Mouse (Mus musculus): ENCODE results near the gene Hyal3. TPM values are rescaled to one million over a fixed set of nuclear protein-coding genes. Genes with fewer than 3 reads are reported as not detected.

Gene Hyal3
- polyA plus RNA-seq, 1 experiment from 2014 or later, result 0.65 TPM

DNA sequence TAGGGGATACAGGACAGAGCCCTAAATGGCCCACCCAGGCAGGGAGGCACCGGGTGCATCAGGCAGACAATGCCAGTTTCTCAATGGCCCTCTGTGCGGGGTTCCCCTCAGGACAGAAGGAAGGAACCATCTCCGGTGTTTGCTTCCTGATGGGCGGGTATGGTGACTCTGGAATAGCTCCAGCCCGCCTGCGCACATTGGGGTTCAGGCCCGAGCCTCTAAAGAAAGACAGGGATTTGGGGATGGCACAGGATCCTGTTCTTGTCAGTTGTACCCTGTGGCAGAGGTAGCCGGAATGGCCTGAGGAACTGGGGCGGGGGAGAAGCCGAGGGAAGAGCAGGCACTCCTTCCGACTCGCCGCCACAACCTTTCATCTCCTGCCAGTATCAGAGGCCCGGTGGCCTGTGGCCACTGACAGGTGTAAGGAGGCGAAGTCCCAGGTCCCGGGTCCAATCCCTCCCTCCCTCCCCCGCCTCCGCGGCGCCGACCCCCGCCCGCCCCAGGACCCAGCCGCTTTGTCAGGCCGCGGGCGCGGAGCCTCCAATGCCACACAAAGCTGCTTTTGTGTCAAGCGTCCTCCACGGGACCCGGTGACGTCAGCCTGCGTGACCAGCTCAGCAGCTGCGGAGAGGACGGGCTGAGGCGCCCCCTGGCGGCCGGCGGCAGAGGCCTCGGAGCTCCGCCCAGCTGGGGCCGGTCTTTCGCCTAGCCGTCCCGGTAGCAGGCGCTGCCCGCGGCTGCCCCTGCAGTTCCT, 31.8 kb downstream of the Hyal3 start:
- Histone ChIP-seq H3K36me3 (replicated peaks; ENCODE audit: insufficient read depth, low read length) (peaks cover 34% of the 10 kb centered on the region), H3K27me3 (ENCODE audit: insufficient read depth, low read length) (no peaks in the 10 kb centered on the region), H3K9me3 (ENCODE audit: low read length) (no peaks in the 10 kb centered on the region), H3K4me2 (ENCODE audit: low read depth, low read length) (peak overlapping the region; percentile 90), H3K4me3 (ENCODE audit: low read depth, low read length) (peak overlapping the region; percentile 55), H3K4me1 (ENCODE audit: insufficient read depth) (peaks cover 31% of the 10 kb centered on the region), H3K9ac (replicated peaks) (peak overlapping the region; percentile 80), H3K27ac (ENCODE audit: low read depth) (peak overlapping the region; percentile 94)
- no peak for TF ChIP-seq EP300 (IDR thresholded peaks at IDR 0.05; ENCODE audit: low read depth)
- TF ChIP-seq CTCF (IDR thresholded peaks at IDR 0.05; ENCODE audit: low read depth), result peak; percentile 99
- WGBS (ENCODE audit: insufficient replicate concordance), result 4% methylated on average over 40 of the region's 48 CpGs
- peak; percentile 95 for ATAC-seq
- peak; percentile 99 for DNase-seq

DNA sequence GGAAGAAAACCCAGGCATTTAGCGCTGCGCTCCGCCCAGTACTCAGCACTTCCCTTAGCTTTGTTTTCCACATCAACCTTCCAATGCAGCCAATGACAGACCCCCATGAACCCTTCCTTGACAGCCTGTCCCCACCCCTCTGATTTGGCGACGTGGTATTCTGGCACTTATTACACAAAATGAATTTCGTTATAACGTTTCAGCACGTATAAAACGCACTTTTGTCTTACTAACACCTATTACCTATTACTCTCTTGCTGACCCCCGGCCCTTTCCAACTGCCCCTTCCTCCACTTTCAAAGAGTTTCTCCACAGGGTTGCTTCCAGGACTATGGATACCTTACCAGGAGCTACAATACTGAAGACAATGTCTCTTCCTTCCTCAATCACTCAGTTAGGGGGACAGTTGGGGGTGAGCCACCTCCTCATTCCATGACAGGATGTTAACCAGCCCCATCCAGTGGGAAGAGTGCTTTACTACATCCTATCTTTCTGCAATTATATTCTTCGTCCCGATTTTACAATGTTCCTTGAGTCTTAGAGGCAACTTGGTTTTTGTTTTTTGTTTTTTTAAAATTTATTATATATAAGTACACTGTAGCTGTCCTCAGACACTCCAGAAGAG, 32.4 kb downstream of the Hyal3 start:
- peak; percentile 33 for ATAC-seq
- peak overlapping the region; percentile 55 for H3K4me3 ChIP-seq (ENCODE audit: low read depth, low read length)

DNA sequence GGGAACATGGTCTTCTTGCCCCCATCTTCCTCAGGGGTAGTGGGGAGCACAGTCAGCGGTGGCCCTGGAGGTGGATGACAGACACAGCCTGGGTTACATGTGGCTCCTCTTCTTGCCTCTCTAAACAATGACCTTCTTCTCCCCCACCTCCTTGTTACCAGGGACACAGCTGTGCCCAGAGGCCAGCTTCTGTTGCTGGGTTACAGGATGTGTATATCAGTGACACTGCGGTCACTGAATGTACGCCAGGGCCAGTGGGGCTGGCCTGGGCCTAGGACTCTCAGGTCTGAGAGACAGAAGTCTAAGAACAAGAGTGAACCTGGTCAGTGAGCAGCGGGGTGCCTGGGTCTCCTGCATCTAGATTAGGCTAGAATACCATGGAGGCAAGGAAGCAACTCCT, 34.4 kb downstream of the Hyal3 start:
- Histone ChIP-seq H3K27me3 (ENCODE audit: insufficient read depth, low read length) (no peaks in the 10 kb centered on the region), H3K4me2 (ENCODE audit: low read depth, low read length) (no peak overlapping the region), H3K36me3 (replicated peaks; ENCODE audit: insufficient read depth, low read length) (peaks cover 58% of the 10 kb centered on the region), H3K9ac (replicated peaks) (no peak overlapping the region), H3K27ac (ENCODE audit: low read depth) (no peak overlapping the region), H3K4me3 (ENCODE audit: low read depth, low read length) (no peak overlapping the region), H3K4me1 (ENCODE audit: insufficient read depth) (peaks cover 40% of the 10 kb centered on the region), H3K9me3 (ENCODE audit: low read length) (no peaks in the 10 kb centered on the region)
- ATAC-seq, result no peak
- TF ChIP-seq EP300 (IDR thresholded peaks at IDR 0.05; ENCODE audit: low read depth) (no peak), CTCF (IDR thresholded peaks at IDR 0.05; ENCODE audit: low read depth) (no peak)
- DNase-seq, result no peak
- WGBS (ENCODE audit: insufficient replicate concordance), result 84% methylated on average over 4 of the region's 4 CpGs

More for the DNA sequence above, 32.4 kb downstream of the Hyal3 start:
- peak overlapping the region; percentile 94 for H3K27ac ChIP-seq (ENCODE audit: low read depth)
- H3K27me3 ChIP-seq (ENCODE audit: insufficient read depth, low read length), result no peaks in the 10 kb centered on the region
- no peak for DNase-seq
- peaks cover 24% of the 10 kb centered on the region for H3K4me1 ChIP-seq (ENCODE audit: insufficient read depth)
- H3K9me3 ChIP-seq (ENCODE audit: low read length), result no peaks in the 10 kb centered on the region
- H3K4me2 ChIP-seq (ENCODE audit: low read depth, low read length), result peak overlapping the region; percentile 90
- 11% methylated on average over 12 of the region's 12 CpGs for WGBS (ENCODE audit: insufficient replicate concordance)
- H3K36me3 ChIP-seq (replicated peaks; ENCODE audit: insufficient read depth, low read length), result peaks cover 39% of the 10 kb centered on the region
- H3K9ac ChIP-seq (replicated peaks), result peak overlapping the region; percentile 49; the same call in 1 of the 2 replicates
- TF ChIP-seq EP300 (IDR thresholded peaks at IDR 0.05; ENCODE audit: low read depth) (no peak), CTCF (IDR thresholded peaks at IDR 0.05; ENCODE audit: low read depth) (no peak)

DNA sequence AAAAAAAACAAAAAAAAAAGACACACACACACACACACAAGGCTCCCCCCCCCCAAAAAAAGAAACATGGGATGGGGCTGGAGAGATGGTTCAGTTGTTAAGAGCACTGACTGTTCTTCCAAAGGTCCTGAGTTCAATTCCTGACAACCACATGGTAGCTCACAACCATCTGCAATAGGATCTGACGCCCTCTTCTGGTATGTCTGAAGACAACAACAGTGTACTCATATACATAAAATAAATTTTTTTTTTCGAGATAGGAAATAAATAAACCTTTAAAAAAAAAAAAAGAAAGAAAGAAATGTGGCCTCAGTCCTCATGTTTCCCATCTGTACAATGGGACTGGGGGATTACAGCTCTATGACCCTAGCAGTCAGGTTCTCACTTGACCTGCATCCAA, 36.8 kb downstream of the Hyal3 start:
- Histone ChIP-seq H3K27me3 (ENCODE audit: insufficient read depth, low read length) (no peaks in the 10 kb centered on the region), H3K4me1 (ENCODE audit: insufficient read depth) (peaks cover 30% of the 10 kb centered on the region), H3K9ac (replicated peaks) (no peak overlapping the region), H3K4me2 (ENCODE audit: low read depth, low read length) (no peak overlapping the region), H3K9me3 (ENCODE audit: low read length) (no peaks in the 10 kb centered on the region), H3K4me3 (ENCODE audit: low read depth, low read length) (no peak overlapping the region), H3K36me3 (replicated peaks; ENCODE audit: insufficient read depth, low read length) (peaks cover 68% of the 10 kb centered on the region), H3K27ac (ENCODE audit: low read depth) (no peak overlapping the region)
- no peak for TF ChIP-seq EP300 (IDR thresholded peaks at IDR 0.05; ENCODE audit: low read depth)
- TF ChIP-seq CTCF (IDR thresholded peaks at IDR 0.05; ENCODE audit: low read depth), result peak; percentile 36; the same call in 1 of the 2 replicates
- 78% methylated on average over 2 of the region's 2 CpGs for WGBS (ENCODE audit: insufficient replicate concordance)
- no peak for DNase-seq
- ATAC-seq, result no peak

DNA sequence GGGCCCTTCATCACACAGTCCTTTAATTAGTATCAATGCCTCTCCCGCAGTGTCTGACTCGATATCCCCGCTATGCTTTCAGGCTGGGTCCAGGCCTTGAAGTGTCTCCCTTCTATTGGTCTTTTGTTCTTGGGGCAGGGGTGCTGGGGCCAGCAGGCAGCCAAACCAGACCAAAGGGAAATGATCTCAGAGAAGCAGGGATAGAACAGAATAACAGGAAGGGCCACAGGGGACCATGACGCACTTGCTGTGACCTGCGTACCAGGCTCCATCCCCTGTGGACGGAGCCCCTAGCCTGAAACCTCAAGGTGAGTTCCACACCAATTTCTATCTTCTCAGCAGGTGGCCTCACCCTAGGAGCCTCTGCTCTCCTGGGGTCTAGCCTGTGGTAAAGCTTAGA, 37.5 kb downstream of the Hyal3 start:
- Histone ChIP-seq H3K4me1 (ENCODE audit: insufficient read depth) (peaks cover 26% of the 10 kb centered on the region), H3K27ac (ENCODE audit: low read depth) (peak overlapping the region; percentile 89), H3K9me3 (ENCODE audit: low read length) (no peaks in the 10 kb centered on the region), H3K4me2 (ENCODE audit: low read depth, low read length) (no peak overlapping the region), H3K27me3 (ENCODE audit: insufficient read depth, low read length) (no peaks in the 10 kb centered on the region), H3K9ac (replicated peaks) (no peak overlapping the region; the same call in 1 of the 2 replicates), H3K36me3 (replicated peaks; ENCODE audit: insufficient read depth, low read length) (peaks cover 71% of the 10 kb centered on the region), H3K4me3 (ENCODE audit: low read depth, low read length) (no peak overlapping the region)
- DNase-seq, result no peak
- TF ChIP-seq EP300 (IDR thresholded peaks at IDR 0.05; ENCODE audit: low read depth), result no peak
- 95% methylated on average over 6 of the region's 6 CpGs for WGBS (ENCODE audit: insufficient replicate concordance)
- ATAC-seq, result no peak

DNA sequence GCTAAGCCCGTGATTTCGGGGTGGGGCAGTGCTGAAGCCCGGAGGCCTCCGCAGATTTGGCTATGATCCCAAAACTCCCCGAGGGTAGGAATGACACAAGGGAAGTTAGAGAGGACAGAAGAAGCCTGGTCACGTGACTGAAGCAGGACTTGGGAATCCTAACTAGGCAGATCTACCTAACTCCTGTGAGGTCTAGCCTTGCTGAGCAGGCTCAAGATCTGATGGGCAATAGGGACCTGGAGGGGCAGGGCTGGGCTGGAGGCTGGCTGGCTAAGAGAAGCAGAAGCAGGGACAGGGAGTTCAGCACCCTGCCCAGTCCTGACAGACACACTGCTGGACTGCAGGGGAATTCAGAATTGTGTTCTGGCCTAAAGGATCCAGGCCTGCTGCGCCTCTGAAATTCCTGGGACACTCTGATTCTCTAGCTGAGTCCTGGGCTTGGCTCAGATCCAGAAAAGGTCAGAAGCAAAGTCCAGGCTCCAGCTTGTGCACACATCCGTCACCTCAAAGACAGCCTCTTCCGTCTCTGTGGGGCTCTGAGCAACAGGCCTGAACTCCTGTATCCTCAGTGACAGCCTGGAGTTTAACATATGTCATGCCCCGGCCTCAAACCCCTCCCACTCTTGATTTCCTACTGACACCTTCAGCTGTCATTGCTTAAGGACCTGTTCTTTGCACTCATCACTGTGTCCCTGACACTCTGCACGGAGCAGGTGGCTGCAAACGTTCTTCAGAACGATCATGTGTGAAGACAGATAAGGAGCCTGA, 38.3 kb downstream of the Hyal3 start:
- 35% methylated on average over 13 of the region's 13 CpGs for WGBS (ENCODE audit: insufficient replicate concordance)
- peaks cover 70% of the 10 kb centered on the region for H3K36me3 ChIP-seq (replicated peaks; ENCODE audit: insufficient read depth, low read length)
- H3K9me3 ChIP-seq (ENCODE audit: low read length), result no peaks in the 10 kb centered on the region
- H3K27ac ChIP-seq (ENCODE audit: low read depth), result peak overlapping the region; percentile 89
- H3K4me3 ChIP-seq (ENCODE audit: low read depth, low read length), result no peak overlapping the region
- H3K27me3 ChIP-seq (ENCODE audit: insufficient read depth, low read length), result no peaks in the 10 kb centered on the region
- DNase-seq (peak; percentile 74), ATAC-seq (peak; percentile 87)
- H3K4me2 ChIP-seq (ENCODE audit: low read depth, low read length), result peak overlapping the region; percentile 13; the same call in 1 of the 2 replicates
- TF ChIP-seq EP300 (IDR thresholded peaks at IDR 0.05; ENCODE audit: low read depth) (peak; percentile 47; the same call in 1 of the 2 replicates), CTCF (IDR thresholded peaks at IDR 0.05; ENCODE audit: low read depth) (no peak)
- peaks cover 25% of the 10 kb centered on the region for H3K4me1 ChIP-seq (ENCODE audit: insufficient read depth)
- peak overlapping the region; percentile 50; the same call in 1 of the 2 replicates for H3K9ac ChIP-seq (replicated peaks)

All from liver, postnatal 0 days (tissue).